Mouse (Mus musculus) limb, embryonic 14.5 days (tissue): ENCODE results near the gene Fpr1. TPM values are rescaled to one million over a fixed set of nuclear protein-coding genes. Genes with fewer than 3 reads are reported as not detected.

Experiments
- ATAC-seq: fragments of 200-750 bp; cut with Nextera tagmentation; 2 replicates; pipeline ENCODE4 v1.8.0; 2017; ENCODE audit warnings: low read depth, moderate number of reproducible peaks, moderate TSS enrichment; ENCODE audit not compliant: low FRiP score
- DNase-seq: peaks from one replicate; pipeline ENCODE4 v3.0.0-alpha.2; 2015; ENCODE audit warnings: low spot score
- H3K27ac ChIP-seq: fragments of 300-500 bp; sonication (generic); replicated peaks from 2 replicates; pipeline ENCODE4 v1.5.1; 2014; ENCODE audit warnings: low read depth, mild to moderate bottlenecking, low read length, moderate library complexity, mixed read lengths
- H3K27me3 ChIP-seq: fragments of 300-500 bp; sonication (generic); 2 replicates; pipeline ENCODE4 v1.6.1; 2014; ENCODE audit warnings: low read length, mixed read lengths; ENCODE audit not compliant: control insufficient read depth, insufficient read depth
- H3K36me3 ChIP-seq: fragments of 300-500 bp; sonication (generic); 2 replicates; pipeline ENCODE4 v1.6.1; 2014; ENCODE audit warnings: mild to moderate bottlenecking, low read length, moderate library complexity, mixed read lengths; ENCODE audit not compliant: control insufficient read depth, insufficient read depth
- H3K4me1 ChIP-seq: fragments of 300-500 bp; sonication (generic); 2 replicates; pipeline ENCODE4 v1.6.1; 2014; ENCODE audit warnings: antibody characterized with exemption, low read length, mixed read lengths; ENCODE audit not compliant: control insufficient read depth, insufficient read depth
- H3K4me2 ChIP-seq: fragments of 300-500 bp; sonication (generic); replicated peaks from 2 replicates; pipeline ENCODE4 v1.6.1; 2014; ENCODE audit warnings: low read depth, mild to moderate bottlenecking, low read length, moderate library complexity; ENCODE audit not compliant: severe bottlenecking
- H3K4me3 ChIP-seq: fragments of 300-500 bp; sonication (generic); replicated peaks from 2 replicates; pipeline ENCODE4 v1.5.1; 2014; ENCODE audit warnings: low read length
- H3K9ac ChIP-seq: fragments of 300-500 bp; sonication (generic); 2 replicates; pipeline ENCODE4 v1.6.1; 2014; ENCODE audit warnings: mild to moderate bottlenecking, low read depth, low read length, moderate library complexity; ENCODE audit not compliant: severe bottlenecking
- H3K9me3 ChIP-seq: fragments of 300-500 bp; sonication (generic); 2 replicates; pipeline ENCODE4 v1.6.1; 2016; ENCODE audit warnings: low read length; ENCODE audit not compliant: control insufficient read depth
- POLR2A ChIP-seq: fragments of 200-500 bp; IDR thresholded peaks from 2 replicates; pipeline ENCODE4 v1.8.0; 2012; ENCODE audit warnings: inconsistent platforms, mild to moderate bottlenecking, moderate library complexity, borderline replicate concordance; ENCODE audit not compliant: insufficient read depth, insufficient read length; ENCODE audit errors: extremely low read depth
- WGBS: fragments of 180-500 bp; shearing (Covaris S2); extraction: QIAGEN DNeasy Blood & Tissue Kit; methylation state at CpG from one replicate; pipeline ENCODE4 v1.1.7; 2014; 5-methylcytosine and 5-hydroxymethylcytosine counted together
- polyA plus RNA-seq, 2 experiments: library from polyadenylated mRNA; depleted of rRNA in 1 of 2; stranded (reverse) in 1 of 2; unstranded in 1 of 2; fragments of >200 nt; fragmentation: Nextera tagmentation in 1 of 2; extraction: Ambion mirVana in 1 of 2; gene quantifications; 2 replicates each; pipeline versions ENCODE4 v1.2.1 to v1.2.3; 2012 to 2014

Gene Fpr1
- polyA plus RNA-seq, 2 experiments = 0.11 to 0.23 TPM

DNA sequence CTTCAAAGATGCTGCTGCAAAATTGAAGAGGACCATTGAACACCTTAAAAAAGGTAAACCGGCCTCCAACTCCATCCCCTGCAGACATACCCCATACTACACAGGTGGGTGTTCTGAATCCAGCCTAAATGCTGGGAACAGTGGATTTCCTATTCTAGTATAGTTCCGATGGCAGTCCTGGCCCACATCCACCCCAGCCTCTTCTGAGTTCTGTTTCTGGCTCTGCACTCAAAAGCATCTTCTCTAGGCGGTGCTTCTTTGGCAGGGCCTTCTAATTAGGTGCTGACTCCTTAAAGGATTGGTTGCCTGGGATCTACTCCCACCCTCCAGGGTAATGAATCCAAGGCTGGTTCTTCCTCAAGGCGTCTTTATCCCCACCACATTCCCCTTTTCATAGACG lies 47.6 kb downstream of the Fpr1 start:
- no peaks in the 10 kb centered on the region for H3K27me3 ChIP-seq
- WGBS = 68% methylated on average over 5 of the region's 5 CpGs
- ATAC-seq (no peak), DNase-seq (no peak)
- peaks cover 82% of the 10 kb centered on the region for H3K36me3 ChIP-seq
- H3K4me3 ChIP-seq = no peak overlapping the region
- H3K9ac ChIP-seq = no peak overlapping the region
- no peak overlapping the region for H3K4me2 ChIP-seq
- no peak overlapping the region for H3K27ac ChIP-seq
- no peaks in the 10 kb centered on the region for H3K9me3 ChIP-seq
- peaks cover 51% of the 10 kb centered on the region for H3K4me1 ChIP-seq
- no peak for TF ChIP-seq POLR2A

GRCm38 (mm10) chr17:17834896-17835295 lies 48.8 kb downstream of the Fpr1 start:
- Histone ChIP-seq H3K4me3 (no peak overlapping the region), H3K9me3 (no peaks in the 10 kb centered on the region), H3K27ac (no peak overlapping the region), H3K27me3 (no peaks in the 10 kb centered on the region), H3K36me3 (peaks cover 77% of the 10 kb centered on the region), H3K4me2 (no peak overlapping the region), H3K9ac (no peak overlapping the region), H3K4me1 (peaks cover 63% of the 10 kb centered on the region)
- no peak for DNase-seq
- no peak for TF ChIP-seq POLR2A
- 0% methylated on average over 1 of the region's 1 CpGs for WGBS
- no peak for ATAC-seq

- H3K27ac ChIP-seq = no peak overlapping the region
- DNase-seq (no peak), ATAC-seq (no peak)
- WGBS = 77% methylated on average over 7 of the region's 7 CpGs
- H3K4me2 ChIP-seq = peak overlapping the region; percentile 75
- peak overlapping the region; percentile 93; the same call in 1 of the 2 replicates for H3K9ac ChIP-seq
- no peaks in the 10 kb centered on the region for H3K9me3 ChIP-seq
- H3K36me3 ChIP-seq = peaks cover 47% of the 10 kb centered on the region
- H3K4me3 ChIP-seq = peak overlapping the region; percentile 78
- no peak for TF ChIP-seq POLR2A
- peaks cover 44% of the 10 kb centered on the region for H3K4me1 ChIP-seq
- H3K27me3 ChIP-seq = no peaks in the 10 kb centered on the region
Measured at GRCm38 (mm10) chr17:17830731-17831130, 53.0 kb downstream of the Fpr1 start.

GRCm38 (mm10) chr17:17829816-17830535 lies 53.8 kb downstream of the Fpr1 start:
- H3K36me3 ChIP-seq = peaks cover 41% of the 10 kb centered on the region
- 42% methylated on average over 23 of the region's 23 CpGs for WGBS
- H3K27me3 ChIP-seq = no peaks in the 10 kb centered on the region
- H3K27ac ChIP-seq = peak overlapping the region; percentile 99
- H3K4me2 ChIP-seq = peak overlapping the region; percentile 75
- H3K9me3 ChIP-seq = no peaks in the 10 kb centered on the region
- DNase-seq (no peak), ATAC-seq (no peak)
- peak overlapping the region; percentile 78 for H3K4me3 ChIP-seq
- H3K4me1 ChIP-seq = peaks cover 40% of the 10 kb centered on the region
- TF ChIP-seq POLR2A = no peak
- peak overlapping the region; percentile 93 for H3K9ac ChIP-seq

DNA sequence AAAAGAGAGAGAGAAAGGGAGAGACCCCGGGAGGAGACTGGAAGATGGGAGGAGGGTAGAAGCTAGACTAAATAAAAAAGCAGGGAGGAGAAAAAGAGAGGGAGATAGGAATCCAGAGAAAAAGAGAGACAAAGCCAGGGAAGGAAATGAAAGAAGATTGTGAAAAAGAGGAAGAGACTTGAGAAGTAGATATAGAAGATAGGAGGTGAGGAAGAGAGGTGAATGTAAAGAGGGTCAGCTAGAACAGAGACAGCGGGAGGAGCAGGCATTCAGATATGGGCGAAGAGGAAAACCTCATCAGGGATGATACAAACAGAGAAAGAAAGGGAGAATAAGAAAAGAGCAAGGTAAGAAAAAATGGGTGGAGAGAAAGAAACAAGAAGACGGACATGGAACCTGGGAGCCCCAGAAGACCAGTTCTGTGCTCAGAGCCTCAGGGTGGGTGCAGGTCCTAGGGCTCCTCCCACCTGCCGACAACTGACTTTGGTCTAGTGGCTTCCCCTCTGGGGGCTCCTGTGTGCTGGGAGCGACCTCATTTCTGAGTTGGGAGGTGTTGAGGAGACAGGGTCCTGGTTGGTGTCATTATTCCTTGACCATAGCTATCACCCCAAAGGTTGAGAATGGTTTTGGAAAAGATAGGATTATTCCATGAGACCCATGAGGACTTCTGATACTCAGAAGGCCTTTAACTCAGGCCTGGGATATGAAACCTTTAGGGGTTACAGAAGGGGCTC lies 54.5 kb downstream of the Fpr1 start:
- H3K4me3 ChIP-seq = peak overlapping the region; percentile 78
- H3K4me1 ChIP-seq = peaks cover 33% of the 10 kb centered on the region
- no peaks in the 10 kb centered on the region for H3K27me3 ChIP-seq
- peak overlapping the region; percentile 75 for H3K4me2 ChIP-seq
- peak overlapping the region; percentile 93 for H3K9ac ChIP-seq
- H3K9me3 ChIP-seq = no peaks in the 10 kb centered on the region
- WGBS = 3% methylated on average over 6 of the region's 6 CpGs
- DNase-seq (no peak), ATAC-seq (no peak)
- H3K27ac ChIP-seq = peak overlapping the region; percentile 99
- no peak for TF ChIP-seq POLR2A
- peaks cover 38% of the 10 kb centered on the region for H3K36me3 ChIP-seq
